Mouse (Mus musculus) megakaryocyte, embryonic 14.5 days (primary cell): ENCODE data around the gene Defb30. TPM values are rescaled to one million over a fixed set of nuclear protein-coding genes. Genes with fewer than 3 reads are reported as not detected.

Experiments
- H3K27me3 ChIP-seq: replicated peaks from 2 replicates; pipeline ENCODE3; 2012; ENCODE audit warnings: inconsistent platforms
- H3K36me3 ChIP-seq: replicated peaks from 2 replicates; pipeline ENCODE3; 2012; ENCODE audit warnings: low read length, inconsistent platforms, mixed read lengths
- H3K4me1 ChIP-seq: 2 replicates; pipeline ENCODE4 v1.6.1; 2012; ENCODE audit warnings: inconsistent platforms
- H3K4me3 ChIP-seq: replicated peaks from 2 replicates; pipeline ENCODE3; 2012; ENCODE audit warnings: moderate library complexity, mild to moderate bottlenecking, inconsistent platforms
- H3K9me3 ChIP-seq: 2 replicates; pipeline ENCODE4 v1.6.1; 2012; ENCODE audit warnings: inconsistent platforms
- FLI1 ChIP-seq: IDR thresholded peaks from 2 replicates; pipeline ENCODE4 v1.6.1; 2012; ENCODE audit warnings: low read length, inconsistent platforms, mixed read lengths
- GATA1 ChIP-seq: IDR thresholded peaks from 3 replicates; pipeline ENCODE4 v1.6.1; 2012; ENCODE audit warnings: mixed read lengths, low read length, inconsistent platforms, borderline replicate concordance
- polyA plus RNA-seq: library from polyadenylated mRNA; stranded (reverse); fragments of >175 nt; gene quantifications from 2 replicates; pipeline ENCODE4 v1.2.3, GENCODE M21; 2012; ENCODE audit warnings: low replicate concordance; ENCODE audit not compliant: insufficient read depth

Defb30 gene
- polyA plus RNA-seq, 1 experiment: not detected

DNA sequence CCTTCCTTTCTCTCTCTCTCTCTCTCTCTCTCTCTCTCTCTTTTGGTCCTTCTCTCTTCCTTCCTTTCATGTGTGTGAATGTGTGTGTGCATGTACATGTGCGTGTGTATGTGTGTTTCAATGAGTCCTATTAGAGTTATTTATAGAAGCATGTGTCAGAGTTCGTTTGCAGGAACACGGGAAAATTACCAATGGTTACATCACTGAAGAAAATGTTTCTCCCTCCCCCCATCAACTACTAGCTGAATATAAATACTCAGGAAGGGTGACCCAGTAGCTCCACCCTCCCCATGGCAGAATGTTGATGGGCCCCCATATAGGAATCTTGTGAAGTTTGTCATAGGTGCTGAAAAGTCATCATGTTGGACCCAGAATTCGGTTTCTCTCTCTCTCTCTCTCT lies 36.7 kb downstream of the Defb30 start:
- peaks cover 6% of the 10 kb centered on the region for H3K27me3 ChIP-seq
- H3K4me1 ChIP-seq: no peaks in the 10 kb centered on the region
- H3K9me3 ChIP-seq: peaks cover 18% of the 10 kb centered on the region
- no peak overlapping the region for H3K4me3 ChIP-seq
- H3K36me3 ChIP-seq: no peaks in the 10 kb centered on the region
- TF ChIP-seq GATA1 (no peak), FLI1 (no peak)

DNA sequence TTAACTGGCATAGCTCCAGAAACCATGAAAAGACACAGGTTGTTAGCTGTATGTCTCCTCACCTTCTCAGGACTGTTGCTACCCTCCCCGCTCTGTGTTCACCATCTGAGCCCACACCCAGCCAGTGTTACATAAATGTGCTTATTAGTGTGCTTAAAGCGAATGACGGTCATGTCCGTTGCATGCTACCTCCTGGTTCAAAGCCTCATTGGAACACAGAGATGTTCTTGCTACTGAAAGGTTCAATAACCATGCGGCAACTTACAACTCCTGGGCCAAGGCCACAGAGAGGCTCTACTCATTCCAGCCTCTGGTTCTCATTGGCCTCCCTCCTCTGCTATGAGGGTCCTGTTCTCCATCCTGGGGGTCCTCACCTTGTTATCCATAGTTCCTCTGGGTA lies 38.3 kb downstream of the Defb30 start, which contains the start of gene Defb43:
Defb43 (plus strand) TSS at position 301 of the 400 bp plus-strand sequence.
- peaks cover 18% of the 10 kb centered on the region for H3K9me3 ChIP-seq
- H3K4me1 ChIP-seq: no peaks in the 10 kb centered on the region
- no peak for TF ChIP-seq FLI1
- no peak for TF ChIP-seq GATA1
- H3K27me3 ChIP-seq: peaks cover 6% of the 10 kb centered on the region
- no peak within 1 kb of the TSS for H3K4me3 ChIP-seq
- no peaks in the 10 kb centered on the region for H3K36me3 ChIP-seq

DNA sequence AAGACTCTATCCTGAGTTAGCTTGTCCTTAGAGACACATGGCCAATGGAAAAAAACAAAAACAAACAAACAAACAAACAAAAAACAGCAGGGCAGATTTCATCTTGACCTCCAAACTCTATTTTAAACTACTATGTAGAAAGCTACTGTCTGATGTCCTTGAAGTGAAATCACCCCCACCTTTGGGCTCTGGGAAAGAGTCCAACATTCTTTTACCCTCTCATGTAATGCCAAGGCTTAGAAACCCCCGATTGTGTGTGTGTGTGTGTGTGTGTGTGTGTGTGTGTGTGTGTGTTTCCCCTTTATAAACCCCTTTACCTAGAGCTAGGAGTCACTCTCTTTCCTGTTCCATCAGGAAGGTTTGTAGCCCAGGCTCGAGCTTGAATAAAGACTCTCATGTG lies 47.2 kb downstream of the Defb30 start:
- H3K36me3 ChIP-seq: no peaks in the 10 kb centered on the region
- TF ChIP-seq FLI1 (no peak), GATA1 (no peak)
- peaks cover 7% of the 10 kb centered on the region for H3K4me1 ChIP-seq
- peaks cover 8% of the 10 kb centered on the region for H3K27me3 ChIP-seq
- peaks cover 3% of the 10 kb centered on the region; the same call in 1 of the 2 replicates for H3K9me3 ChIP-seq
- H3K4me3 ChIP-seq: no peak overlapping the region

DNA sequence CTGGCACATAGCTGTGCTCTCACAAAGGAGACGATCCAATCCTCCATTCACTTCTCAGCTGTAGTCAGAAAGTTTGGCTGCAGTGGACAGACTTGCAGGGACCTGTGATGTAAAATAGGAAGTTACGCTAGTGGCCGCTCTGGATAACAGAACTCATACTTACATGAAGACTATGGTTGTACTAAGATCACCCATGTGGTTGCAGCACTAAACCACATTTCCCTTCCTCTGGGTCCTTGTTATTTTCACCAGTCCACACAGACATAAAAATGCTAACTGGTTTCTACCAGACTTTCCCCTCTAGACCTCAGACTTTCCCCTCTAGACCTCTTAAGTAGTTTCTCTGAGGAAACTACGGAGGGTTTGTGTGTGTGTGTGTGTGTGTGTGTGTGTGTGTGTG lies 50.8 kb downstream of the Defb30 start:
- peaks cover 26% of the 10 kb centered on the region for H3K27me3 ChIP-seq
- TF ChIP-seq FLI1 (no peak), GATA1 (no peak)
- no peaks in the 10 kb centered on the region; the same call in 1 of the 2 replicates for H3K9me3 ChIP-seq
- H3K4me3 ChIP-seq: no peak overlapping the region
- peaks cover 7% of the 10 kb centered on the region for H3K4me1 ChIP-seq
- no peaks in the 10 kb centered on the region for H3K36me3 ChIP-seq

DNA sequence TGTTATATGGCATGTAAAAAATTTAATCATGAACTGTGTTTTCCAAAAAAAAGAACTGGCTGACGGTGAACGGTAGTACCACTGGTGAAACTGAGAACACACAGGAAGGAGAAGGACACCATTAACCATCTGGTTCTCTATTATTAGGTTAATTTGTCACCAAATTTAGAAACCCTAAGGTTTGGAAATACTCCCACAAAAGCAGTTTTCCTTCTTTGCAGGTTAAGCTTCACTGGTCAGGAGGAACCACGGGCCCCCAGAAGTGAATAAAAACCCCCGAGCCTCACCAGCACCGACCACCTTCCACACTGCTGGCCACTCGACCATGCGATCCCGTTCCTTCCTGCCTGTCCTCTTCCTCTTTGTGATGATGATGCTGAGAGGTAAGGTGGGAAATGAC lies 52.0 kb downstream of the Defb30 start, which contains the start of gene Defb47:
Defb47 (plus strand) TSS at position 301 of the 400 bp plus-strand sequence.
- H3K36me3 ChIP-seq: no peaks in the 10 kb centered on the region
- TF ChIP-seq GATA1 (no peak), FLI1 (no peak)
- no peaks in the 10 kb centered on the region; the same call in 1 of the 2 replicates for H3K9me3 ChIP-seq
- H3K27me3 ChIP-seq: peaks cover 33% of the 10 kb centered on the region
- H3K4me1 ChIP-seq: peaks cover 7% of the 10 kb centered on the region
- no peak within 1 kb of the TSS for H3K4me3 ChIP-seq

DNA sequence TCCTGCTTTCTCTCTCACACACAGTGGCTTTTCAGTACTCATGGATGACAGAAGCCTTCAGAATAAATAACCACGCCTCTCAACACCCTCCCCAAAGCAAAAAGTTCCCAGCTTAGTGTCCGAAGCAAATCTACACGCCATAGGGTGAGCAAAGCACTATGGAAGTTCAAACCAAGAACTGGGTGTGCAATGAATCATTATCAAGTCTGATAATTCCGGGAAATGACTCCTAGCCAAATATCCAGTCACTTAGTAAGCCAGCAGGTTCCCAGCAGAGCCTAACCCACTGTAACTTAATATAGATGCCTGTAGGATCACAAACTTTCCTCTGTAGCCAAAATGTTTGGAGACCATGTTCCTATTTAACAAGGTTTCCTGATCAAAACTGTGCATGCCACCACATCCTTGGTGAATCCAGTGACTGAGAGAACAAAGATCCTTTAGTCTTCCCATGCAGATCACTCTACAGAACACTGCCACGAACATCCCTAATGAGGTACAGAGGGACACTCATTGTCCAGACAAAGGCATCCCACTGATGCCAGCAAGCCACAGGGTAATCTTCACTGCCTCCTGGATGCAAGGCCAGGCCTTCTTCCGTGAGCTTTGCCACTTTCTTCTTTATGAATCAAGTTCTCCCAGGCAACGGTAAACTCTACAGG lies 57.8 kb downstream of the Defb30 start:
- peaks cover 9% of the 10 kb centered on the region; the same call in 1 of the 2 replicates for H3K9me3 ChIP-seq
- peaks cover 27% of the 10 kb centered on the region for H3K27me3 ChIP-seq
- TF ChIP-seq FLI1 (no peak), GATA1 (no peak)
- no peaks in the 10 kb centered on the region for H3K4me1 ChIP-seq
- no peak overlapping the region for H3K4me3 ChIP-seq
- H3K36me3 ChIP-seq: no peaks in the 10 kb centered on the region

DNA sequence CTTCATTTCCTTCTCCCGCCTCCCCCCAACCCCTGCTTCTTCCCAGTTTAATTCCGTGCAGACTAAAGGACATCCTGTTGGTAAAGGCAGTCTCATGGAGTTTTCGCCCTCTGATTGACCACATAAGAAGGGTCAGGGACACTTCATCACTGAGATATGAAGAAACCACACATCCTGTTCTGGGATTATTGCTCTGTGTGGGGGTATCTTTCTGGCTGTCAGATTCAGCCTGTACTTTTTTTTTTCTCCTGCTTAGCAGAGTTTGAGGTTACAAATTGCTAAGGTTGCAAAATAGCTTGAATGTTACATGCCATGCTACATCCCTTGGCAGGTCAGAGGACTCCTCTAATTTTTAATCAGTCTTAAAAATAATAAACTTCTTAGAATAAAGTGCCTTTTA lies 58.5 kb downstream of the Defb30 start:
- Histone ChIP-seq H3K4me3 (no peak overlapping the region), H3K27me3 (peaks cover 25% of the 10 kb centered on the region), H3K36me3 (no peaks in the 10 kb centered on the region), H3K9me3 (peaks cover 9% of the 10 kb centered on the region; the same call in 1 of the 2 replicates), H3K4me1 (no peaks in the 10 kb centered on the region)
- TF ChIP-seq FLI1 (no peak), GATA1 (no peak)

DNA sequence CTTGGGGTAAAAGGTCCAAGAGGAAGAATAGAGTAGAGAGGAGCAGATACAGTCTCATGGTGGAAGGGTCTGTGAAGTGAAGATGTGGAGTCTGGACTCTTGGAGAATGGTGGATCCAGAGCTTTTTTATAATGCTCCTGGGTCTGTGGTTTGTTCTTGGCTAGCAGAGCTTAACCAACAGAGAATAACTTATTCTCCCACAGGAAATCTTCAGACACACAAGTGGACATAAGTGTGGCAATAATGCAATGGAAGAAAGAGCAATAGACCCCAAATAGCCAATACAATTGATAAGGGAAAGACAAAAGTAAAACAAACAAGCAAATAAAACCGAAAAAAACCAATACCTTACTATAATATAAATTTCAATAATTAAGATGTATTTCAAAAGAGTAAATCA lies 65.3 kb downstream of the Defb30 start, which contains the start of gene Defb48:
Defb48 (minus strand) TSS at position 101 of the 400 bp plus-strand sequence.
- Histone ChIP-seq H3K27me3 (no peaks in the 10 kb centered on the region), H3K4me3 (no peak within 1 kb of the TSS), H3K36me3 (no peaks in the 10 kb centered on the region), H3K9me3 (peaks cover 7% of the 10 kb centered on the region; the same call in 1 of the 2 replicates), H3K4me1 (0 out of 2 replicates have a peak, but pooled peaks cover 2% of the 10 kb centered on the region)
- TF ChIP-seq FLI1 (no peak), GATA1 (no peak)

Other genes with a start within 250 kb of the Defb30 start
- 0.49 and 0.56 TPM in 2 replicates for gene Wdfy2, start 212.3 kb downstream of the Defb30 start, polyA plus RNA-seq
- not detected in 2 replicates for gene Defb48, start 65.5 kb downstream of the Defb30 start, polyA plus RNA-seq
- not detected in 2 replicates for gene Defb47, start 51.9 kb downstream of the Defb30 start, polyA plus RNA-seq
- not detected in 2 replicates for gene Defb43, start 38.2 kb downstream of the Defb30 start, polyA plus RNA-seq
- not detected in 2 replicates for gene Defb42, start 3.0 kb downstream of the Defb30 start, polyA plus RNA-seq